Mouse (Mus musculus) T-helper 1 cell (primary cell): ENCODE data around the gene Egr4.

Experiments
- in situ Hi-C: fragments of 300-600 bp; cut with MboI, MseI; formaldehyde crosslinking; loops from one replicate; pipeline ENCODE4 v1.15.1; 2025; ENCODE audit warnings: high pct_unique_total_duplicates

The Egr4 gene

DNA sequence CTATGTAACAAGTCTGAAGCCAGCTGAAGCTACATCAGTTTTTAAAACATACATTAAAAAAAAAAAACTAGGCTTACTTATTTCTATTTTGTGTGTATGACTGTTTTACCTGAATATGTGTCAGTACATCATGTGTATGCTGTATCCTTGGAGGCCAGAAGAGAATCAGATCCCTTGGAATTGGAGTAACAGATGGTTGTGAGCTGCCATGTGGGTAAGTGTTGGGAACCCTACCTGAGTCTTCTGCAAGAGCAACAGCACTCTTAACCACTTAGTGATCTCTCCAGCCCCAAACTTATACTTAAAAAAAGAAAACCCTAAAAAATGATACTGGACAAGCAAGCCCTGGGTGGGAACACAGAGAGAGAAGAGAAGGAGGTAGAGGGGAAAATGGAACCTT is 16.4 kb downstream of the Egr4 start:
- in situ Hi-C loops: no loop called here

DNA sequence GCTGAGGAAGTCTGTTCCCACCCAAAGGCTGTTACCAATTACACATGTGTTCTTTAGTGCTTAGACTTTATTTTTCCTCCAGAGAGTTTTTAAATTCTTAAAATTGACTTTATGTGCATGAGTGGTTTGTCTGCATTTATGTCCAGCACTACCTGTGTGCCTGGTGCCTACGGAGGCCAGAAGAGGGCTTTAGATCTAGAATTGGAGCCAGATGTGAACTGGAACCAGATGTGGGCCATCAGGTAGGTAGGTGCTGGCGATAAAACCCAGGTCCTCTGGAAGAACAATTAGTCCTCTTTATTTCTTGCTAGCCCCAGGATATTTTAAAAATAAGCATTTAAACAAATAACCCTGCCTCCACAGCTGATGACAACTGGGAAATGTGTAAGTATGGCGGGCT is 21.8 kb downstream of the Egr4 start:
- in situ Hi-C loops: no loop called here

GRCm38 (mm10) chr6:85490252-85490651 is 23.1 kb downstream of the Egr4 start:
- in situ Hi-C loops: no loop called here

- in situ Hi-C loops: no loop called here
These were observed 23.7 kb downstream of the Egr4 start for GRCm38 (mm10) chr6:85489717-85490116.

- in situ Hi-C loops: no loop called here
These were observed 24.9 kb downstream of the Egr4 start for GRCm38 (mm10) chr6:85488510-85488909.

DNA sequence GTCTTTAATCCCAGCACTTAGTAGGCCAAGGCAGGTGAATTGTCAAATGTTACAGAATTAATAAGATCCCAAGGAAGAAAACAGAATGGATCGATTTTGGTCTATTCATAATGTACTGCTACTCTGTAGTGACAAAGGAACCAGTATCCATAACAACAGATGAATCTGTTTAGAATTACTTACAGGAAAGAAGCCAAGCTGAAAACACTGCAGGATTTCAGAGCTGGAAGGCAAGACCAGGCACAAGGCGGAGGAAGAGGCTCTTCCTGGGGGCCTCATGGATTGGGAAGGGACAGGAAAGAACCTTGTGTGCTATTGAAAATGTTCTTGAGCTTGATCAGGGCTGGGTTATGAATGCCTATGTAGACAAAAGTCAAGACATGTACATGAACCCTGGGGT is 27.7 kb downstream of the Egr4 start:
- in situ Hi-C loops: no loop called here

DNA sequence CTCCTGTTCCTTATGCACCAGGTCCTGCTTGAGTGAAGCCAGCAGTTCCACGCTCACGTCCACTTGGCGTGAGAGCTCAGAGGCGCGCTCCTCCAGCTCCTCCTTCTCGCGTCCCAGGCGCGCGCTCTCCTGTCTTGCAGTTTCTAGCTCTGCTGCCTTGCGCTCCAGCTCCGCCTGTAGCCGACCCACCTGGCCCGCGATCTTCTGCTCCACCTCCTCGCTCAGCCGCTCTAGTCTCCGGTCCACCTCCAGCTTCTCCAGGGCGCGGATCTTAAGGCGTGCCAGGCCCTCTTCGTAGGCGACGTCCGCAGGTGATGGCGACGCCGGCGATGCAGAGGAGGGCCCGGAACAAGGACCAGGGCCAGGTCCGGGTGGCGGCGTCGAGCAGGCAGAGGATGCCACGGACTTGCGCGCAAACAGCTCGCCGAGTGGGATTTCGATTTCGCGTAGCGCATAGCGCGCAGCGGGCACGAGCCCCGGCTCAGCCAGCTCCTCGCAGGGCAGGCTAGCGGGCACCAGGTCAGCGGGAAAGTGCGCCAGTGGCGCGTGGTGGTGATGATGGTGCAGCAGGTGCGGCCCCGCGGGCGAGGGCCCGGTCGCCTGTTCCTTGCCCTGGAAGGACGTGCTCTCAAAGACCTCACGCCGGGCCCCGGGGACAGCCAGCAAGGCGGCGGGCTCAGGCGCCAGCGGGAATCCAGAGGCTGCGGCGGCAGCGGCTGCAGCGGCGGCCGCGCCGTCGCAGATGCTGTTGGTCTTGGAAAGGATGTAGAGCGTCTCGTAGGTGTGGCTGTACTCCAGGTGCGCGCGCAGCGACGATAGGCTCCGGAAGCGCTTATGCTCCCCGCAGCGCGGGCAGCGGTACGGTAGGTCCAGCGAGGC is 29.3 kb downstream of the Egr4 start:
- in situ Hi-C loops: no loop called here

- in situ Hi-C loops: no loop called here
These were observed 32.7 kb downstream of the Egr4 start for GRCm38 (mm10) chr6:85480685-85481084.

- in situ Hi-C loops: no loop called here
These were observed 33.4 kb downstream of the Egr4 start for GRCm38 (mm10) chr6:85479979-85480378.

- in situ Hi-C loops: no loop called here
These were observed 35.0 kb downstream of the Egr4 start for GRCm38 (mm10) chr6:85478416-85478815.

DNA sequence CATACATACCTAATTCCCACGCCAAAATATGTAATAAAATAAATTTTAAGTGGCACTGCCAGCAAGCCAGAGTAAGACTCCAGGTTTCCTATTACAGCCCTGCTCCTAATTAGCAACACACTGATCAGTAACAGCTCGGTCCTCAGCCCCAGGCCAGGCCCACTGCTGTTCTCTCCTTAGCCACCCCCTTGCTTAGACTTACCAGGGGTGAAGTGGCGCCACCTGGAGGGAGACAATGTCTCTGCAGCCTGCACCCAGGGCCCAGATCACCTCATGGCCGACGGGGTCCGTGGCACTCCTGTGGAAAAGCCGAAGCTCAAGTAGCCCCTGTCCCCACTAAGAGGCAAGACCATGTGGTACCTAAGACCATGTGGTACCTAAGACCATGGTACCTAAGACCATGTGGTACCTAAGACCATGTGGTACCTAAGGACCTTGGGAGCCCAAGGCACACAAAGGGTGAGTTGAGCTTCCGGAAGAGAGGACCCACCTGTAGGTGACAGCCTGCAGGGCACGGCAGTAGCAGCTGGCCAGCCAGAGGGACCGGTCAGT is 35.9 kb downstream of the Egr4 start:
- in situ Hi-C loops: no loop called here

DNA sequence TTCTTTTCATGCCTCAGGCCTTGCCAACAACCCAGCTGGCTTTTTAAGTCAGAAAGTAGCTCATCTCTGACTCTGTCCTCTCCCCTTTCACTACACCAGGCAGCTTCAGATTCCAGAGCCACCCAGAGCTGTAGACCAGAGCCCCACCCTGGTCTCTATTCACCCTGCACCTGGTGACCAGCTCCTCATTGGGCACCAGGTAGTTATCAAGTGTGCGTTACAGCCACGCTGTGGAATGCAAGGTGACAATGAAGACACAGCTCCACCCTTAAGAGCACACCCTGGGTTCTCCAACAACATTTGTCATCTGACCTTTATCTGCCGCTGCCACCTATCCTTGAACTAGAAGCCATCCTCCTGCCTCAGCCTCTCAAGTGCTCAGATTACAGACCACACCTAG is 37.8 kb downstream of the Egr4 start:
- in situ Hi-C loops: no loop called here

DNA sequence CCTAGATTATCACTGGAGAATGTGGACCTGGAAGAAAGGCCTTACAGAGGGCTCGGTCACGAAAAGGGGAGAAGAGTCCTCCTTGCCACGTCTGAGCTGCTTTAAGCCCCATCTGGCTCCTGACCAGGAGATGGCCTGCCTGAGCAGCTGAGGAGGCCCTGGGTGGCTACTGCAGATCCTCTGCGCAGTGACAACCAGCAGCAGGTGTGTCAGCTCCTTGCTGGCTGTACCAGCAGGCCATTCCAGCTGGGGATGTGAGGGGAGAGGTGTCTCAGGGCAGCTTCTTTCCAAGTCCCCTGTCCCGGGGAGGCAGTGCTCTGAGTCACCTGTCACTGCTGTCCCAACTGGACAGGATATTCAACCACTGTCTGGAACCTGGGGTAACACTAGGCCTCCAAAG is 40.8 kb downstream of the Egr4 start:
- in situ Hi-C loops: no loop called here

DNA sequence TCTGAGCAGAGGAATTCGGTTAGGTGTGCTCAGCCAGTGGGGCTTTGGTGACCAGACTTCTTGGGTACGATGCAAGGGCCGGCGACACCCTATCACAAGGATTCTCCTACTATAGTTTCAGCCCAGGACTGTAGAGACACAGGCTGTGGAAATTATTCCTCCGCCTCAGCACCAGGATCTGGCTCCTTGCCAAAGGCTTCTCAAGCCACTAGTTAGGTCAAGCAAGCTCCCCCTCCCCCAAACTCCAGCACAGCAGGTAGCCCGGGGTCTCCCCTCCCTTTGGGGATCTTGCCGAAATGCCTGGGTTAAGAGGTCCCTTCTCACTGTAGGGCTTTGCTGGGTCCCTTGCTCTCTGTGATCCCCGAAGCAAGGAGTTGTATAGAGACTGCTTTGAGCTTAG is 41.4 kb downstream of the Egr4 start:
- in situ Hi-C loops: no loop called here

DNA sequence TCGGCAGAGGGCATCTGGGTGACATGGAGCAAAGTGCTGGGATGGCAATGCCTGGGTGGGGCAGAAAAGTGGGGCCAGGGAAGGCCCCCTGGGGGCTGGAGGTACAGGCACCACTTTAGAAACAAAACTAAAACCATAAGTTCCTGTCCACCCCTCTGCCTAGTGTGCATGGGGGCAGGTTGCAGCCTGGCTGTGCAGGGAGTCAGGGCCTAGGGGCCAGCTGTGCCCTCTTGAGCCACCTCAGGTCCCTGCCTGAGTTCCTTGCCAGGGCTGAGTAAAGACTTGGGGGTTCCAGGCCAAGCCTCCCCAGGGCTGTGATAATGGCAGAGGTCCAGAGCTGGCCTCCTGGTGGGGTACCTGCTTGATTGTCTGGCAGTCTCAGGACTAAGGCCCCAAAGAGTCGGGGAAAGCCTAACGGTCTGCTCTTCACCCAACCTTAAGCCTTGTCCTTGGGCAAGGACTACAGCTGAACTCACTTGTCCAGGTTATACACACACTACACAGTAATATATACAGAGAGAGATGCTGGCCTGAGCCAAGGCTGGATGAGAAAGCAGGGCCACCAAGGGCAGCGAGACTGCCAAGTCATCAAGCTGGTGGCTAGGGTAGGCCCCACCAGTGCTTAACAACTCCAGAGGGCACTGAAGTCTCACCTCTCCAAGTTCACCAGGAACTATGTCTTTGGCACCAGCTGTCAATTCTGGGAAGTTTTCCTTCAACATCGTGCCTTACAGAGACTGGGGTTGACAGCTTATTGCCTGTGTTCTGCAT is 43.5 kb downstream of the Egr4 start:
- in situ Hi-C loops: no loop called here

GRCm38 (mm10) chr6:85465381-85465780 is 48.0 kb downstream of the Egr4 start:
- in situ Hi-C loops: no loop called here
